Mouse (Mus musculus) forebrain, embryonic 14.5 days (tissue): ENCODE measurements around the gene Calm2. TPM values are rescaled to one million over a fixed set of nuclear protein-coding genes. Genes with fewer than 3 reads are reported as not detected.

Experiments
- ATAC-seq: fragments of 200-750 bp; cut with Nextera tagmentation; 2 replicates; pipeline ENCODE4 v1.8.0; 2017; ENCODE audit warnings: mild to moderate bottlenecking, moderate library complexity
- DNase-seq: peaks from one replicate; pipeline ENCODE4 v3.0.0-alpha.2; 2015; ENCODE audit warnings: low spot score
- H3K27ac ChIP-seq: fragments of 300-500 bp; sonication (generic); 2 replicates; pipeline ENCODE4 v1.5.1; 2014; ENCODE audit warnings: low read depth, mild to moderate bottlenecking, control low read depth, low read length, moderate library complexity
- H3K27me3 ChIP-seq: fragments of 300-500 bp; sonication (generic); replicated peaks from 2 replicates; pipeline ENCODE4 v1.6.1; 2014; ENCODE audit warnings: low read length, control low read depth, mixed read lengths; ENCODE audit not compliant: control insufficient read depth, insufficient read depth
- H3K36me3 ChIP-seq: fragments of 300-500 bp; sonication (generic); 2 replicates; pipeline ENCODE4 v1.6.1; 2014; ENCODE audit warnings: low read length, control low read depth; ENCODE audit not compliant: control insufficient read depth, insufficient read depth
- H3K4me1 ChIP-seq: fragments of 300-500 bp; sonication (generic); 2 replicates; pipeline ENCODE4 v1.6.1; 2014; ENCODE audit warnings: antibody characterized with exemption, low read length, control low read depth; ENCODE audit not compliant: control insufficient read depth, insufficient read depth
- H3K4me2 ChIP-seq: fragments of 300-500 bp; sonication (generic); 2 replicates; pipeline ENCODE4 v1.6.1; 2014; ENCODE audit warnings: mild to moderate bottlenecking, control low read depth, low read length
- H3K4me3 ChIP-seq: fragments of 300-500 bp; sonication (generic); 2 replicates; pipeline ENCODE4 v1.5.1; 2014; ENCODE audit warnings: low read depth, low read length, control low read depth
- H3K9ac ChIP-seq: fragments of 300-500 bp; sonication (generic); 2 replicates; pipeline ENCODE4 v1.6.1; 2014; ENCODE audit warnings: mild to moderate bottlenecking, low read length, control low read depth, moderate library complexity
- H3K9me3 ChIP-seq: fragments of 300-500 bp; sonication (generic); replicated peaks from 2 replicates; pipeline ENCODE4 v1.6.1; 2016; ENCODE audit warnings: low read length, control low read depth, mixed read lengths; ENCODE audit not compliant: control insufficient read depth
- WGBS: fragments of 180-500 bp; shearing (Covaris S2); extraction: QIAGEN DNeasy Blood & Tissue Kit; methylation state at CpG from one replicate; pipeline ENCODE4 v1.1.7; 2014; 5-methylcytosine and 5-hydroxymethylcytosine counted together
- polyA plus RNA-seq: library from polyadenylated mRNA; unstranded; fragments of >200 nt; fragmentation: Nextera tagmentation; extraction: Ambion mirVana; gene quantifications from 2 replicates; pipeline ENCODE4 v1.2.1, GENCODE M21; 2014

Calm2 gene
- polyA plus RNA-seq, 1 experiment from 2014 or later: 2,068 TPM

DNA sequence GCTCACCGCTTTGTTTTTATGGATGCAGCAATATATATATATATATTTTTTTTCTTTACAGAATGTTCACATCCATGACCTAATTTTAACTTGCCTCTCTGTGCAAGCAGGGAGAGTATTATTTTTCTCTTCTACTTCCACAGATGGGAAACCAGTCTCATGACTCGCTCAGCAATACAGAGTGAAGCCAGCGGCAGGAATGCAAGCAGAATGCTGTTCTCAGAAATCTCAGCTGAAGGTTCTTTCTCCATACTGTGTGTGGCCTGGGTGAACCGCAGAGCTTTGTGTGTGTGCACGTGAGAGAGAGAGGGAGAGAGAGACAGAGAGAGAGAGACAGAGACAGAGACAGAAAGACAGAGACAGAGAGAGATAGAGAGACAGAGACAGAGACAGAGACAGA, 21.9 kb upstream of the Calm2 start:
- DNase-seq (no peak), ATAC-seq (no peak)
- Histone ChIP-seq H3K9ac (no peak overlapping the region), H3K4me1 (peaks cover 6% of the 10 kb centered on the region), H3K4me2 (no peak overlapping the region), H3K9me3 (no peaks in the 10 kb centered on the region), H3K27ac (no peak overlapping the region), H3K27me3 (no peaks in the 10 kb centered on the region), H3K4me3 (no peak overlapping the region), H3K36me3 (no peaks in the 10 kb centered on the region)
- 78% methylated on average over 5 of the region's 5 CpGs for whole genome bisulfite sequencing

DNA sequence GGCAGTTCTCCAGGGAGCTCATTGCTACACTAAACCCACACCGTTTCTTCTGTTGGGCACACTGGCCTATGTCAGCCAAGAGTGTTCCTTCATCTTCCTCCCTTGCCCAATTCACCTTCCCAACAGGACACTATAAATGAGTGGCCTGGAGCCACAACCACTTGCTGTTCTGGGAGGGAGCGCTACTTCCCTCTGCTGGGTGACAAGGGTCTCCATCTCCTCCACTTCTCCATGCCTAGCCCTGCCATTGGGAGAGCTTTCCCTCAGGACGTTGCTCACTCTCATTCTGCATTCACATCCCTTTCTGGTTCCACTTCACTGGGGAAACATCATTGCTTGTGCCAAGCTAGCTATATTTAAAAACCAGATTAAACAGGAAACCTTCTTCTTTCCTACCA, 14.8 kb upstream of the Calm2 start:
- H3K4me2 ChIP-seq: no peak overlapping the region; the same call in 1 of the 2 replicates
- H3K36me3 ChIP-seq: no peaks in the 10 kb centered on the region
- H3K9ac ChIP-seq: no peak overlapping the region
- H3K27ac ChIP-seq: no peak overlapping the region
- no peak for DNase-seq
- 0 out of 2 replicates have a peak, but pooled peaks have one; percentile 4 for ATAC-seq
- WGBS: 41% methylated on average over 3 of the region's 3 CpGs
- no peaks in the 10 kb centered on the region for H3K9me3 ChIP-seq
- H3K4me3 ChIP-seq: no peak overlapping the region
- peaks cover 28% of the 10 kb centered on the region for H3K4me1 ChIP-seq
- H3K27me3 ChIP-seq: no peaks in the 10 kb centered on the region

DNA sequence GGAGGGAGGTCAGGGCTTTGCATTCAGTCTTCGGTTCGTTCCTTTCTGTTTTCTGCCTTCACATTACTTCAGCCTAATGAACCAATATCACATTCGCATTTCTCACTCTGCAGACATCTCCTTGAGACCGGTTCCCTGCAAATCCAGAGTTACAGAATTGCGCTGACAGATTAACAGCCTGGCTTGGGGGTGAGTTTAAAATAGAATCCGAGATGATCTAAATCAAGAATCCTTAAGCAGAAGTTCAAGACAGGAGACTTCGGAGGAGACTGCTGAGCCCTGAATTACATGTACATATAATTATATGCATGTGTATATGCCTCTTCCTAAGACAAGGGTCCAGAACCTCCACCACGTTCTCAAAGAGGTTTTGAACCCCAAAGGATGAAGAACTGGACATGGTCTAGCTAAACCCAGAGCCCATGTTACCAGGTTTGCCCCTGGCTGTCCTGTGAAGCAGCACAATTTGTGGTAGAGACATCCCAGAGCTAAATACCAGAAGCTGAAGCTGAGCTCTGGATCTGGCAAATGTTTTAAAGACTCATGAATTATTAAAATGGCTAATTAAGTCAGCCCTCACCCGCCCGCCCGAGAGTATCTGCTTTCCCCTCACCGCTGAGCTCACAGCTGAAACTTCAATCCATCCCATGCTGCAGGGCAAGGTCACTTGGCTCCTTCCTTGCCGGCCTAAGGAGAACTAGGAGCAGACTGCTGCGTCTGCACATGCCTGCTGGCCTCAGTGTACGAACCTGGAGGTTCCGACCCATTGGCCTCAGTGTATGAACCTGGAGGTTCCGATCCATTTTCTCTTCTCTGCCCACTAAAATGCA, 14.1 kb upstream of the Calm2 start:
- Histone ChIP-seq H3K4me3 (no peak overlapping the region), H3K4me1 (peaks cover 28% of the 10 kb centered on the region), H3K27me3 (no peaks in the 10 kb centered on the region), H3K36me3 (no peaks in the 10 kb centered on the region), H3K9ac (no peak overlapping the region), H3K4me2 (peak overlapping the region; percentile 31), H3K27ac (no peak overlapping the region), H3K9me3 (no peaks in the 10 kb centered on the region)
- peak; percentile 79 for DNase-seq
- 18% methylated on average over 17 of the region's 17 CpGs for WGBS
- ATAC-seq: peak; percentile 80

DNA sequence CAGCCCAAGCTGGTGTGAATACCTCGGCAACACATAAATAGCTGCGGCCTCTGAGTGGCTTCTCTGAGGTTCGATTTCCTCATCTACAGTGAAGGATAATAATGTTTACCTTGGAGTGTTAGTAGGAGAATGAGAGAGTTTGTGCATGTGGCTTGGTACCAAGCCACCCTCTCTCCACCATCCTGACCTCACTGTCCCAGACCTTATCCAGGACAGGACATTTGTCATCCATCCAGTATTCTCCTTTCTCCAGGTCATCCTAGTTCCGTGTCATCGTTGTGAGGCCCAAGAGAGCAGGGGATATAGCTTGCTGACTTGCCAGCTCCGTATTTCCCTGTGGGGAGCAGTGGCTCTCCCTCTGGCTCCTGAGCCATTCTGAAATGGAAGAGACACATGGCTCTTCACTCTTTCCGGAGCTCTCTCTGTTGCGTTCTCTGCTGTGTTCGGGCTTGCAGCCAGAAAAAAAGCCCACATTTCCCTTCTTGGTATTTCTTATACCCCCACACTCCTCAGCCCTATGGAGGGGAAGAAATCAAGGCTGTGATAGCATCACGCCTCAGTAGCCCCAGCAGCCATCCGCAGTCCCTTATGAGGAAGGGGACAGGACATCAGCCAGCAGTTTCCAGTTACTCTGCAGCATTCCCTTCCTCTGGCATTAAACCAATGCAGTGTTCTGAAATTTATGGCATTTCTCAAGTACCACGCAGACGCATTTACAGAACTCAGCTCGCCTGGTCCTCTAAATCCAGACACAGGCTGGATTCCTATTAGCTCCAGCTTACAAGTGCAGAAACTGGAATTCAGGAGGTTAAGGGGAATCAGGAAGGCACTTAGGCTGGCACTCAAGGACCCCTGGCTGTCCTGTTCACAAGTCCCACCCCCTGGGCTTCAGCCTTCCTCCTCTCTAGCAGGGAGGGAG, 13.3 kb upstream of the Calm2 start:
- H3K4me1 ChIP-seq: peaks cover 28% of the 10 kb centered on the region
- H3K27me3 ChIP-seq: no peaks in the 10 kb centered on the region
- H3K9me3 ChIP-seq: no peaks in the 10 kb centered on the region
- no peaks in the 10 kb centered on the region for H3K36me3 ChIP-seq
- H3K27ac ChIP-seq: peak overlapping the region; percentile 15; the same call in 1 of the 2 replicates
- peak overlapping the region; percentile 31 for H3K4me2 ChIP-seq
- peak overlapping the region; percentile 29; the same call in 1 of the 2 replicates for H3K9ac ChIP-seq
- WGBS: 22% methylated on average over 14 of the region's 14 CpGs
- DNase-seq (peak; percentile 50), ATAC-seq (peak; percentile 27)
- H3K4me3 ChIP-seq: no peak overlapping the region

DNA sequence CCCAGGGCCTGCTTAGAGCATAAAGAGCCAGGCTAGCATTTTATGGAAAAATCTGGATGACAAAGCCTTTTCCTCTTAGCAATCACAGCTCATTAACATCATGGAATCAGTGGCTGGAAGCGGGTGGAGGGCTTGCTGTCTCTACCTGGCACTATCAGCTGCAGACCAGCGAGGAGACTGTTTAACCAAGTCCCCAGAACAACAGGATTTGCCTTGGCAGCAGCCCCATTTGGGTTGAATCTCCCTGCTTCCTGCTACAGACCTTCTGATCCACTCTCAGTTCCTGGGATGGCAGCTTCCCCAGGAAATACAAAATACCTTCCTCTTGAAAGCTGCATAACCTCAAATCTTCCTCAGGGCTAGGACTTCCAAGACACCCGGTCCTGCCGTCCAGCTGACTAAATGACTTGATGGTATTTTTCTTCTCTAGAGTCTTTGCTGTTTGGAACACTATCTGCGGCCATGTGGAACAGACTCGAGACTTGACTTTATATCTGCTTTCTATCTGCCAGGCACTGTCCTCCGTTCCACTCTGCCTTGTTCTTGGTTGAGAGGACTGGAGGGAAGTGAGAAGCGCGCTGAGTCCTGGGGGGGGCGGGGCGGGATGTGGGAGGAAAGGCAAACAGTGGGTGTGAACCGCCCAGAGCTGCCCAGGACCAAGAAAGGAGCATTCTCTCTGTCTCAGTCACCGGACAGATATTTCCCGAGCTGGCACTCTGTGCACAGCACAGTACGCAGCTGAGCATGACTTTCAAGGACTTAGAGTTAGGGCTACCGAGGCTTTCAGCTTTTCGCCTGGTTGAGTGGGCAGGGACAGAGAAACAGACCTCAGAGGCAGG, 12.4 kb upstream of the Calm2 start:
- H3K27ac ChIP-seq: peak overlapping the region; percentile 0; the same call in 1 of the 2 replicates
- no peak overlapping the region; the same call in 1 of the 2 replicates for H3K9ac ChIP-seq
- 16% methylated on average over 13 of the region's 17 CpGs for WGBS
- peak overlapping the region; percentile 14; the same call in 1 of the 2 replicates for H3K4me2 ChIP-seq
- ATAC-seq (peak; percentile 21; the same call in 1 of the 2 replicates), DNase-seq (peak; percentile 26)
- no peaks in the 10 kb centered on the region for H3K36me3 ChIP-seq
- no peak overlapping the region for H3K4me3 ChIP-seq
- peaks cover 28% of the 10 kb centered on the region for H3K4me1 ChIP-seq
- H3K27me3 ChIP-seq: no peaks in the 10 kb centered on the region
- H3K9me3 ChIP-seq: no peaks in the 10 kb centered on the region

DNA sequence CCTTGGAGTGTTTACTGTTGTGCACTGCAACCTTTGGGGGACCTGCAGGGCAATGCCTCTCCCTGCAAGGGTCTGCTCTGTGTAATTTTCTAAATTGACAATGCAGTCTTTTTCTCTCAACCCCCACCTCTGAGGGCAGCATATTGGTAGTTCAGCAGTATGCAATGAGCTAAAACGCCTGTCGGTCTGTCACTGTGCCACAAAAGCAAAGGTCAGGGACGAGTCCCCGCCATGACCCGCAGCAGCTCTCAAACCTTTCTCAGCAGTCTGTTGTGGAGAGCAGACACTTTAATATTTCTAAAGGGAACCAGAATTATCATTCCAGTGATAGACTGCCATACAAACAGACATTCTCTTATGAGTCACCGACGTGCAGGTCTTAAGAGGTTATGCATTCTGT, 11.2 kb upstream of the Calm2 start:
- Histone ChIP-seq H3K4me3 (no peak overlapping the region), H3K36me3 (no peaks in the 10 kb centered on the region), H3K4me2 (no peak overlapping the region), H3K27ac (no peak overlapping the region), H3K27me3 (no peaks in the 10 kb centered on the region), H3K9me3 (no peaks in the 10 kb centered on the region), H3K4me1 (peaks cover 28% of the 10 kb centered on the region), H3K9ac (no peak overlapping the region)
- WGBS: 78% methylated on average over 7 of the region's 7 CpGs
- no peak for DNase-seq
- ATAC-seq: no peak

DNA sequence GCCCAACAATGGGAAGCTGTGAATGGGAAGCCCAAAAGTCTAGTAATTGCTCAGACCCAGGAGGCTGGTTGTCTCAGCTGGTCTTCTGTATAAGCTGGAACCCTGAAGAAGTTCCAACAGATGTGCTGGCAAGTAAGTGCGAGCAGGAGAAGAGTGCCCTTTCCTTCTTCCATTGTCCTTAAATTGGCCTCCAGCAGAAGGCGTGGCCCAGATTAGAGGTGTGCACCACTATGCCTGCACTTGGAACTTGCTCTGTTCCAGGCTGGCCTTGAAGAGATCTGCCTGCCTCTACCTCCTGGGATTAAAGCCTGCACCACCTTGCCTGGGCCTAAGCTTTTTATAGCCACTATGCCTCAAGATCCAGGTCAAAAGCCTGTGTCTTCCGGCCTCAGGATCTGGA, 7.4 kb upstream of the Calm2 start:
- no peaks in the 10 kb centered on the region for H3K27me3 ChIP-seq
- ATAC-seq (no peak), DNase-seq (no peak)
- H3K36me3 ChIP-seq: no peaks in the 10 kb centered on the region
- no peak overlapping the region for H3K4me3 ChIP-seq
- H3K9ac ChIP-seq: no peak overlapping the region
- 84% methylated on average over 3 of the region's 3 CpGs for WGBS
- H3K4me1 ChIP-seq: peaks cover 4% of the 10 kb centered on the region
- no peak overlapping the region for H3K4me2 ChIP-seq
- no peaks in the 10 kb centered on the region for H3K9me3 ChIP-seq
- H3K27ac ChIP-seq: no peak overlapping the region

DNA sequence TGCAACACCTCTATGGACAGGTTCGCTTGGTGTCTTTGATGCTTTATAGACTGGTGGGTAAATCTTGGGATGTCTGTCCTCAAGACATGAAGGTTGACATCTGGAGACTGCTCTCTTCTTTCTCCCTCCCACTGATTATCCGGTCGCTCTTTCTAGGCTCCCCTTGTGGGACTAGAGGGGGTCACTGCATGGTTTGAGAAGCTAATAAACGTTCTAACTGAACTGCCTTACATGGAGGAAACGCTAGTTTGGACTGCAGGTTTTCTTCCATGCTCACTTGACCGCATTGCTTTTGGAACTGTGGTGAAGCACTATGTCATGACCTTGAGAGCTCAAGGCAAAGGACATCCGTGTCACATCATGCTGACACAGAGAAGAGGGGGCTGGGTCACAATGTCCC, 6.6 kb upstream of the Calm2 start:
- WGBS: 87% methylated on average over 7 of the region's 7 CpGs
- Histone ChIP-seq H3K4me2 (no peak overlapping the region), H3K27ac (no peak overlapping the region), H3K4me3 (no peak overlapping the region), H3K27me3 (no peaks in the 10 kb centered on the region), H3K4me1 (no peaks in the 10 kb centered on the region), H3K9me3 (no peaks in the 10 kb centered on the region), H3K36me3 (no peaks in the 10 kb centered on the region), H3K9ac (no peak overlapping the region)
- ATAC-seq (no peak), DNase-seq (no peak)
